Mouse (Mus musculus): ENCODE measurements around the gene Rgl1. TPM values are rescaled to one million over a fixed set of nuclear protein-coding genes. Genes with fewer than 3 reads are reported as not detected.

Gene Rgl1
- polyA plus RNA-seq, 1 experiment: 0.21 TPM

- TF ChIP-seq GATA1 (IDR thresholded peaks at IDR 0.05; ENCODE audit: low read length): no peak
These were observed 26.8 kb upstream of the Rgl1 start for GRCm38 (mm10) chr1:152792736-152793494.

- TF ChIP-seq GATA1 (IDR thresholded peaks at IDR 0.05; ENCODE audit: low read length): no peak
These were observed 25.1 kb upstream of the Rgl1 start for GRCm38 (mm10) chr1:152791269-152791668.

- TF ChIP-seq GATA1 (IDR thresholded peaks at IDR 0.05; ENCODE audit: low read length): no peak
These were observed 24.7 kb upstream of the Rgl1 start for GRCm38 (mm10) chr1:152790821-152791220.

GRCm38 (mm10) chr1:152790254-152790653 lies 24.1 kb upstream of the Rgl1 start:
- TF ChIP-seq GATA1 (IDR thresholded peaks at IDR 0.05; ENCODE audit: low read length): no peak

- no peak for TF ChIP-seq GATA1 (IDR thresholded peaks at IDR 0.05; ENCODE audit: low read length)
These were observed 22.0 kb upstream of the Rgl1 start for GRCm38 (mm10) chr1:152788121-152788660.

GRCm38 (mm10) chr1:152786953-152787352 lies 20.8 kb upstream of the Rgl1 start:
- no peak for TF ChIP-seq GATA1 (IDR thresholded peaks at IDR 0.05; ENCODE audit: low read length)

- no peak for TF ChIP-seq GATA1 (IDR thresholded peaks at IDR 0.05; ENCODE audit: low read length)
These were observed 18.5 kb upstream of the Rgl1 start for GRCm38 (mm10) chr1:152784620-152785019.

GRCm38 (mm10) chr1:152779071-152779737 lies 13.1 kb upstream of the Rgl1 start:
- no peak for TF ChIP-seq GATA1 (IDR thresholded peaks at IDR 0.05; ENCODE audit: low read length)

- no peak for TF ChIP-seq GATA1 (IDR thresholded peaks at IDR 0.05; ENCODE audit: low read length)
These were observed 4.9 kb upstream of the Rgl1 start for GRCm38 (mm10) chr1:152771016-152771415.

GRCm38 (mm10) chr1:152767749-152768488 lies 1.8 kb upstream of the Rgl1 start:
- TF ChIP-seq GATA1 (IDR thresholded peaks at IDR 0.05; ENCODE audit: low read length): no peak

- TF ChIP-seq GATA1 (IDR thresholded peaks at IDR 0.05; ENCODE audit: low read length): no peak
These were observed 925 bp upstream of the Rgl1 start for GRCm38 (mm10) chr1:152766804-152767748.

GRCm38 (mm10) chr1:152761791-152762190 lies 4.4 kb downstream of the Rgl1 start:
- TF ChIP-seq GATA1 (IDR thresholded peaks at IDR 0.05; ENCODE audit: low read length): no peak

- no peak for TF ChIP-seq GATA1 (IDR thresholded peaks at IDR 0.05; ENCODE audit: low read length)
These were observed 15.7 kb downstream of the Rgl1 start, which contains the start of gene Apobec4 for GRCm38 (mm10) chr1:152750312-152750965. Gene Apobec4, plus strand, starts transcription at chr1:152750551.

GRCm38 (mm10) chr1:152749276-152749675 lies 16.9 kb downstream of the Rgl1 start:
- no peak for TF ChIP-seq GATA1 (IDR thresholded peaks at IDR 0.05; ENCODE audit: low read length)
